Mouse (Mus musculus) B cell, adult 62 days (primary cell): ENCODE results near the gene Defb23. TPM values are rescaled to one million over a fixed set of nuclear protein-coding genes. Genes with fewer than 3 reads are reported as not detected.

Source experiments
- total RNA-seq: library from RNA; stranded (reverse); gene quantifications from 4 replicates; pipeline ENCODE4 v1.2.4, GENCODE M21; 2023

Defb23 gene
- not detected in 4 replicates for total RNA-seq

DNA sequence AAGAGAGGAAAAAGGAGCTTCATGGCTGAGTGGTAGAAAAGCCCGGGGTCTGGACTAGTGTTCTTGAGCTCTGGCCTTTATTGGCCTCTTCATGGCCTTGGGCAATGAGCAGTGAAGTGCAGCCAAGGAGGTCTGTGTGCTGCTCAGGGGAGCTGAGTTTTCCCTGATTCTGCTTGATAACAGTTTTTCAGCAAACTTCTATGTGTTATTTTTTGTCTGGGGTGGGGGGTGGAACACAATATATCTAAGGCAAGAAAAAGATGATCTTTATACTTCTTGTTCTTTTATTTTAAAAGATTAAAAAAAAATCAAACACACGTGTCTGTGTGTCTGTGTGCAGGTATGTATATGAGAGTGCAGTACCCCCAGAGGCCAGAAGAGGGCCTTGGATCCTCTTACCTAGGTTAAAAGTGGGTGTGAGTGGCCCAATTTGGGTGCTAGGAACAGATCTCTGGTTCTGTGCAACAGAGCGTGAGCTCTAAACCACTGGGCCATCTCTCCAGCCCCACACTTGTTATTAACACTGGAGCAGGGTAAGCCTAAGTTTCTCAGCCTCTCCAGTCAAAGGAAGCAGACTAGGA is at the start of gene Defb23:
Defb23 (minus strand) TSS at position 51 of the 581 bp plus-strand sequence.

DNA sequence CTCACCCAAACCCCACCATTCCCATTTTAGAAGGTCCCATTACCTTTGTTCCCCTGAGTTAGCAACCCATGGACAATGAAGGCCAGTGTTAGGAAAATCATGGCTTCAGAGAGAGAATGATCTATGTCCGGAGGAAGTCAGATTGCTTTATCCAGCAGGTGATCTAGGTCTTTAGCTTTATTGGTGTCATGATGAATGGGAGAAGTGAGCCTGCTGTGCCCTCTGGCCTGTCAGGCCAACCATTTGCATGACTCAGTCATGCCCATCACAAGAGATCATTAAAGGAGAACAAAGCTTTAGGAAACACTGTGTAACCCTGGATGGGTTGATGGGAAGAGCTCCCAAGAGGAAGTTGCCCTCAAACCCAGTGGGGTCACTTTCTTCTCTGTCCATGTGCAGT is 47.2 kb upstream of the Defb23 start, which contains the start of gene Defb26:
Defb26 (minus strand) TSS at position 101 of the 400 bp plus-strand sequence.

DNA sequence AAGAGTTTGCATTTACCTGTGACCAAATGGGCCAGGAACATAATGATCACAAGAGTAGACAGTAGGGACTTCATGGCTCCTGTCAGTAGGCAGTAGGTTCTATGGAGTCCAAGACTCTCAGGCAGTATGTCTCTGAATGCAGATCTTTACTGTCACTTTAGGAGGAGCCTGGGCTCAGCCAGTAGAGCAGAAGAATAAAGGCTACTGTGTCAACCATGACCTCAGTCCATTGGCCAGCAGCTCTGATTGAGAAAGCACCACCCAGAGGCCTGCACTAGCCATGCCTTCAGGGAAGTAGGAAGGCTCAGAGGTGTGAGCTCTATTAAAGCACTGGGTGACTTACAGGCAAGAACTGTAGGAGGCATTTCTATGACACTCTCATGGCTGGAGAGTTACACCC is 25.6 kb upstream of the Defb23 start, which contains the start of gene Defb22:
Defb22 (minus strand) TSS at position 101 of the 400 bp plus-strand sequence.

DNA sequence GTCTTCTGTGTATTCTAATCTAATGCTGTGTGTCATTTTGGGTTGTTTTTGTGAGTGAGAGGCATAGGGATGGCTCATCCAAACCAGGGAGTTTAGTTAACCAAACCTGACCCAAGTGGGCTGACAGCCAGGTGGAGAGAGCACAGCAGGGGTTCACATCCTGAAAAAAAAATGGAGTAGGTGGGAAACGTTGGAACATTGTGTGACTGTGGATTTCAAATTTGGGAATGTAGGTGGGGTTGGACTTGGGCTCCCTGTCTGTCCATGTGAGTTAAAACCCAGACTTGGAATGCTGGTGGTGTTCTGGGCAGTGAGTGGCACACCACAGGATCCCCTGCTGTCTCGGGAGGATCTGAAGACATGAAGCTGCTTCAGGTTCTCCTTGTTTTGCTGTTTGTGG is 12.3 kb upstream of the Defb23 start, which contains the start of gene Defb20:
Defb20 (plus strand) TSS at position 301 of the 400 bp plus-strand sequence.

DNA sequence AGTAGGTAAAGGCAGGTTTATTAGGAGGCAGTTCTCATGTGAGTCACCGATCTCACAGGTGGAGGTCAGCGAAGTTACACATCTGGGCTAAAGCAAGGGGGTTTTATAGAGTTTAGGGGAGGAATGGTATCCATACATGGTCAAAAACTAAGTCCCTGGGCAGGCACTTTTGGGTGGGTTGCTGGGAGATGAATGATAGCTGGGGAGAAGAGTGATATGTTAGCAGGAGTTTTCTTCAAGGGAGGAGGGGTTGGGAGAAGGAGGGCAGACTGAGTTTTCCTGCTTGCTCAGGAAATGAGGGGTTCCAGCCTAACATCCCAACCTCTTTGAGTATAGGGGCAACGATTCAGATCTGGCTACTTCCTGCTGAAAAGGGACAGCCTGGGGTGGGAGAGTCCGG is 49.1 kb downstream of the Defb23 start, which contains the start of gene 6820408C15Rik:
6820408C15Rik (plus strand) TSS at position 301 of the 400 bp plus-strand sequence.

DNA sequence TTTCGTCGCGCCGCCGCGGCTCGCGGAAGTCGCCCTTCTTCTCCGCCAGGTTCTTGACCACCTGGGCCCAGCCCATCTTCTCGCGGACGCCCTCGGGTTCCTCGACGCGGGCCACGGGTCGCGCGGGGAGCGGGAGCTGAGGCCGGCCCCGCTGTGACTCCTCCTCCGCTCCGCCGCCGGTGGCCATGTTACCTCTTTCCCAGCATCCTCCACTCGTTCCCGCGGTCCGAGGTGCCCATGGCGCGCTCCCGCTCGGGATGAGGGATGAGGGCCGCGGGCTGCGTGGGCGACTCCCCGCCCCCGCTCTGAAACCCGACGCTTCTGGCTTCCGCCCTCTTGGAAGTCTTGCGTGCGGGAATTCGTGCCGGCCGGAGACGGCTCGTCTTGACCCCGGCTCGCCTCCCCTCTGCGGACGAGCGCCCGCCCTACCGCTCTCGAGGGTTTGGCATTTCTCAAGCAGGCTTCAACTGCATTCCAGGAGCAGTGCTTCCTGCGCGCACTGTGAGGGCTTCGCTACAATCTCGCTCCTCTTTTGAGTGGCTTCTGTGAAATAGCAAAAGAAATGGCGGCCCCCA is 49.7 kb downstream of the Defb23 start, which contains the start of gene Zcchc3:
Zcchc3 (minus strand) TSS at position 437 of the 575 bp plus-strand sequence.

Other genes with a start within 250 kb of the Defb23 start
- gene Csnk2a1, start 237.8 kb downstream of the Defb23 start, total RNA-seq, result 112 to 120 TPM (median 119 TPM) in 4 replicates
- gene Tbc1d20, start 170.8 kb downstream of the Defb23 start, total RNA-seq, result 82.8 to 88.8 TPM (median 85.8 TPM) in 4 replicates
- gene Rbck1, start 132.0 kb downstream of the Defb23 start, total RNA-seq, result 177 to 215 TPM (median 195 TPM) in 4 replicates
- gene Trib3, start 120.6 kb downstream of the Defb23 start, total RNA-seq, result 2.8 to 7.2 TPM (median 4.1 TPM) in 4 replicates
- gene Nrsn2, start 88.0 kb downstream of the Defb23 start, total RNA-seq, result not detected in 4 replicates
- 1.8 to 3.3 TPM (median 2.6 TPM) in 4 replicates for gene Sox12, start 66.6 kb downstream of the Defb23 start, total RNA-seq
- gene Zcchc3, start 49.6 kb downstream of the Defb23 start, total RNA-seq, result 2.9 to 3.5 TPM (median 3.2 TPM) in 4 replicates
- gene 6820408C15Rik, start 49.0 kb downstream of the Defb23 start, total RNA-seq, result 0.53 to 1.5 TPM in 2 of 4 replicates, not detected in the others
- gene Defb20, start 12.4 kb upstream of the Defb23 start, total RNA-seq, result not detected in 4 replicates
- not detected in 4 replicates for gene Defb22, start 25.5 kb upstream of the Defb23 start, total RNA-seq
- gene Defb26, start 47.1 kb upstream of the Defb23 start, total RNA-seq, result not detected in 4 replicates
- not detected in 4 replicates for gene Defb28, start 53.6 kb upstream of the Defb23 start, total RNA-seq
- gene Defb29, start 75.5 kb upstream of the Defb23 start, total RNA-seq, result not detected in 4 replicates
- gene Gm17416, start 104.7 kb upstream of the Defb23 start, total RNA-seq, result not detected in 4 replicates
- not detected in 4 replicates for gene Defb21, start 108.1 kb upstream of the Defb23 start, total RNA-seq
- not detected in 4 replicates for gene Defb19, start 115.7 kb upstream of the Defb23 start, total RNA-seq
- gene Defb45, start 134.8 kb upstream of the Defb23 start, total RNA-seq, result not detected in 4 replicates
- gene Defb36, start 139.7 kb upstream of the Defb23 start, total RNA-seq, result not detected in 4 replicates
- not detected in 4 replicates for gene Defb25, start 158.4 kb upstream of the Defb23 start, total RNA-seq
- not detected in 4 replicates for gene Rem1, start 162.3 kb upstream of the Defb23 start, total RNA-seq
- 91.4 to 102 TPM (median 99.1 TPM) in 4 replicates for gene H13, start 204.8 kb upstream of the Defb23 start, total RNA-seq
- 19.7 to 26.7 TPM (median 21.4 TPM) in 4 replicates for gene Mcts2, start 222.4 kb upstream of the Defb23 start, total RNA-seq